Mouse (Mus musculus) lung, adult 18-20 months (tissue): Measurements from ENCODE around the gene Fpgs.

Experiments
- DNase-seq, 2 experiments: peaks; one replicate each; pipeline ENCODE4 v3.0.0; 2022; ENCODE audit warnings: mixed read lengths in 2 of 2

The Fpgs gene

GRCm38 (mm10) chr2:32704021-32704421 is at the start of gene Fpgs:
Fpgs (minus strand) TSS chr2:32704145.
- no peak for DNase-seq

GRCm38 (mm10) chr2:32752181-32752580 is 48.2 kb upstream of the Fpgs start:
- DNase-seq, result no peak

GRCm38 (mm10) chr2:32751665-32752033 is 47.7 kb upstream of the Fpgs start:
- DNase-seq, result no peak

DNA sequence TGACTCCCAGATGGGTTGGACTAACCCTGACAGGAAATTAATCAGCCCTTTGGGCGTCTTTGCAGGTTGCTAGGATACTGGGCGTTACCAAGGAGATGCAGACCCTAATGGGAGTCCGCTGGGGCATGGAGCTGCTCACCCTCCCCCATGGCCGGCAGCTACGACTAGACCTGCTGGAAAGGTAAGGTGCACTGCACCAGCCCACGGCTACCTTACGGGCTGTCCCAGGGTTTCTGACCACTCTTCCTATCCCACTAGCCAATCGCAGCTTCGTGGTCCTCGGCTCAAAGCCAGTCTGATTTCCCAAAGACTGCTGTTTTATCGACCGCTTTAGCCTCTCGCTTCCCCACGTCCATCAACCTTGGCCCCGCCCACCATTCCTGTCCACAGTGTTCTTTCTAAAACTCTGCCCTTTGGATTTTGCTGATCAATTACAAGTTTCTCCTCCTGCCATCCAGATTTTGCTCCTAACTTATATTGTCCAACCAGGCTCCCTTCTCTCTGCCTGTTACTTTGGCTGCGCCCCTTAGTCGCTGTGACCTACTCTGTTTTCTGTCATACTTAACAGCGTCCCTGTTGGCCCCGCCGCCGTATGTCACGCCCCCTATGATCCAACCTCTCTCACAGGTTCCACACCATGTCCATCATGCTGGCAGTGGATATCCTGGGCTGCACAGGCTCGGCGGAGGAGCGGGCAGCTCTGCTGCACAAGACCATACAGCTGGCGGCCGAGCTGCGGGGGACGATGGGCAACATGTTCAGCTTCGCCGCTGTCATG is 47.1 kb upstream of the Fpgs start:
- peak; percentile 83 to 87 for DNase-seq

- no peak for DNase-seq
Observed at GRCm38 (mm10) chr2:32750199-32750598, 46.3 kb upstream of the Fpgs start.

DNA sequence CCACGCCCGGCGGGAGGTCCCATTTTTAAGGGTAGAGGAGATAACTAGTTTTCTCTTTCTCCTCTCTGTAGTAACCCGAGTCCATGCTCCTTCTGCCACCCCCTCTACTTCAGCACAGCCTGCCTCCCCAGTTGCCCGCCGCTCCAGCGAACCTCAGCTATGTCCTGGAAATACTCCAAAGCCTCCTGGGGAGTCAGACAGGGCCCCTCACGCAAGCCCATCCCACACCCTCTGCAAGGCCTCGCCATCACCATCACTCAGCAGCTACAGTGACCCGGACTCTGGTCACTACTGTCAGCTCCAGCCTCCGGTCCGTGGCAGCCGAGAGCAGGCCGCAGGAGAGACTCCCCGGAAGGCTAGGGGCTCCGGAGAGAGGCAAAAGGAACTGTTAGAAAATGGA is 45.1 kb upstream of the Fpgs start:
- DNase-seq, result no peak

DNA sequence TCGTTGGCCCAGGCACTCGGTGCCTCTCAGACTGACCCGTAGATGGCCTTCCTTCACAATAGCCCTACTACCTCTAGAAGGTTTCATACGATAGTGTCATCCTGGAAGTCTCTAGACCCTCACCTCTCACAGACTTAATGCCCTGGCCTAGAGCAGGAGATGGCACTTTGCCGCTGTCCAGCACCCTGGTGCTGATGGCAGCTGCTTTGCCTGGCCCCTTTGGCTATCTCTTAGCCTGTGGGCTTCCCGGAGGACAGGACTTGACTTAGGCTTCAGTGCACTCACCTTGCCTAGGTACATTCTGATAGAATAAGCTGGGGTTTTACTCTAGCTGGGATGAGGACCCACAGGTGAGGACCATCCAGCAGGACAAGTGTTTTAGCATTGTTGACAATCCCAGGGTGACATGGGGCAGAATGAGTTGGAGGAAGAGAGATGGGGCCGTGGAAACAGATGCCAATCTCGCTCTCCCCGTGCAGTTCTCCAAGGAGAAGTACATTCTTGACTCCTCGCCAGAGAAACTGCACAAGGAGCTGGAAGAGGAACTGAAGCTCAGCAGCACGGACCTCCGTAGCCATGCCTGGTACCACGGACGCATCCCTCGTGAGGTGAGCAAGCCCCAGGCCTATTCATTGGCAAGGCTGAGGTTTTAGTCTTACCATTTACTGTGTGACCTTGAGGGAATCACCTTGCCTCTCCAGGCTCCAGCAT is 40.5 kb upstream of the Fpgs start:
- DNase-seq, result no peak

DNA sequence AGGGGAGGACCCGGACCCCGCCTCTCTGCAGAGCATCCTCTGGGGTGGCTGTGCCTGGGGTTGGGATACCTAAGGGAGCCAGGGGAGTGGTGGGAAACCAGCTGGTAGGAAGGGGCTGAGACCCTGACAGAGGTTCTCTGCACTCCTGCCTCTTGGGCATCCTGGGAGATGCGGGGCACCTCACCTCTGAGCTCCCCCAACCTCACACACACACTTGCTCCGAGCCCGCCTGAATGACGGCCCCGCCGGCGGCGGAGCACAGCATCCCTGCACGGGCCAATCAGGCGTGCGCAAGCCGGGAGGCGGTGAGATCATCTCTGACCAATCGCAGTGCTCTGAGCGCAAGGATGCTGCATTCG is 38.2 kb upstream of the Fpgs start:
- DNase-seq, result no peak

DNA sequence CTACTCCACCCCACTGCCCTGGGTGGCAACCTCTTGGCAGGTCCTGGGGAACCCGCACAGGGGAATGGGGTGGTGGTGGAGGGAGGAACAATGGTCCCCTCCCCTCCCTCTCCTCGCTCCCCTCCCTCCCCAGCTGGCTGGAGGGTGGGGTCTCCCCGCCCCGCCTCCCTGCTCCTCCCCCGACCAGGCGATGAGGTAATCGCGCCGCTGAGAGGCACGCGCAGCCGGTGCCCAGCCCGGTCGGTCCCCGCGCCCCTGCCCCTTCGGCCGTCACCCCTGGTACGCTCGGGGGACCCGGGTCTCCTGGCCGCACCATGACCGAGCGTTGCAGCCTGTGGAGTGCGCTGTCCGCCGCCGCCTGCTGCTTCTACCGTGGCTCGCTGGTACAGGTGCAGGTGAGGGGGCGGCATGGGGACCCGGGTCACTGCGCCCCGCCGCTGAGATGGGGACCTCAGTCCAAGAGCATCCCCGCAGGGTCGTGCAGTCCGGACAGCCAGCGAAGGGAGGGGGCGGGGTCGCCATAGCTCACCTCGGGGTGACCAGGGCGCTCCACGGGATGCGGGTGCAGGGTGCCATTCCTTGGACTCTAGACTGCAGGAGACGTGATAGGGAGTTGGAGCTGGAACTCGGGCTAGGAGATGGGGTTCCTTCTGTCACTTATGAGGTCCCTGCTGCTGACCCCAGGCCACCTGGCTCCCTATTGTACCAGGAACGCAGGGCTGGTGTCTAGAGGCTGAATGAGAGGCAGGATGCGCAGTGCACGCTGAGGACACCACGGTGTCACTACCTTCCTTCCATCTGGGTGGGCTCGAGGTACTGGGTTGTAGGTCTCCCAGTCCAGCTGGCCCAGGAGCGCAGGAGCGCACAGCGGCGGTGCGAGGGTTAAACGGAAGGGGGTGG is 37.6 kb upstream of the Fpgs start:
- peak; percentile 54 to 72 for DNase-seq

DNA sequence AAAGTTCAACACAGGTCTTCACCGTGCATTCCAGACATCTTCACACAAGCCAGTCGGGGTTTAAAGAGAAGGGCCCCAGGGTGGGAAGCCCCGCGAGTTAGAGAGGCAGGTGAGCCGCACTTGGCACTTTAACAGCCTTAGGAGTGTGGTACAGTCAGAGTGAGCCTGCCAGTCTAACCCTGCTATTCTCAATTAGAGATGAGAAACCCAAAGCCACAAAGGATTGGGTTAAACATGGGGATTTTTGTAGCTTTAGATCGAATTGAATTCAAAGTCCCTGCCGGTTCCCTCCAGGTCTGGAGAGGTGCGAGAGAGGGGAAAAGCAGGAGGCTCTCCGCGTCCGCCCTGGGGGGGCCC is 36.9 kb upstream of the Fpgs start, which contains the start of gene 6330409D20Rik:
6330409D20Rik (minus strand) TSS at position 101 of the 357 bp plus-strand sequence.
- DNase-seq, result no peak

- no peak for DNase-seq
Observed at GRCm38 (mm10) chr2:32739311-32739710, 35.4 kb upstream of the Fpgs start.

- no peak for DNase-seq
Observed at GRCm38 (mm10) chr2:32737008-32737407, 33.1 kb upstream of the Fpgs start.

GRCm38 (mm10) chr2:32736306-32736829 is 32.4 kb upstream of the Fpgs start:
- DNase-seq, result no peak

GRCm38 (mm10) chr2:32734933-32735332 is 31.0 kb upstream of the Fpgs start:
- peak; percentile 82 to 90 for DNase-seq

GRCm38 (mm10) chr2:32734480-32734879 is 30.5 kb upstream of the Fpgs start:
- peak in 1 of 2 experiments; percentile 55 for DNase-seq

DNA sequence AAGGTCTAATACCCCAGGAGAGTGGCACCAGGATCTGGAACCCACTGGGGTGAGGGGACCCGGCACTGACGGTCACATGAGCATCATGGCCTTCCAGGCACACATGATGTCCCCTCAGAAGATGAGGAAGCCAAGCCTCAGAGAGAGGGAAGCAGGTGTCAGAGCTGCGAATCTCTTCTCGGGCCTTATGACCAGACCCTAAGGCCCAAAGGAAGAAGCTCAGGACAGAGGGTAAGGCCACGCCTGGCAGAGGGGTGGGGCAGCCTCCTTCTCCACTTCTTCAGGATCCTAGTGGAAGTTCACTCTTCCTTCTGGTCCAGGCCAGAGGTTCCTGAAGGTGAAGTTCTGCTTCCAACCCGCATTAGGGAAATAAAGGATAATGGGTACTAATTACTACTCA is 28.8 kb upstream of the Fpgs start:
- no peak for DNase-seq

GRCm38 (mm10) chr2:32731911-32732310 is 28.0 kb upstream of the Fpgs start:
- no peak for DNase-seq

- no peak for DNase-seq
Observed at GRCm38 (mm10) chr2:32730854-32731253, 26.9 kb upstream of the Fpgs start.

DNA sequence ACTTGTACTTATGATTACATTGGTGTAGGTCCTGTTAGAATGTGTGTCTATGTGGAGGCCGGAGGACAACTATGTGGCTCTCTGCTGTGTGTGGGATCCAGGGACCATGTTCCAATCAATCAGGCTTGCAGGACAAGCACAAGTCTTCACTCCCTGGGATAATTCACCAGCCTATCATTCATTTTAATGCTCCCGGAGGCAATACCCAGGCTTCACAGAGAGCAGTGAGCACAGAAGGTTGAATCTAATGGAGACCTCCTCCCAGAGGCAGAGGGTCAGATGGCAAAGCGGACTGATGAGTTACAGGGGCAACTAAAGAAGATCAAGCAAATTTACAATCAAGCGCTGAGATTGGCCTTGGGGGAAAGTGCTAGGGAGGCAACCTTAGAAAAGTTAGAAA is 25.6 kb upstream of the Fpgs start:
- DNase-seq, result no peak

GRCm38 (mm10) chr2:32728463-32728862 is 24.5 kb upstream of the Fpgs start:
- DNase-seq, result peak; percentile 62 to 74

DNA sequence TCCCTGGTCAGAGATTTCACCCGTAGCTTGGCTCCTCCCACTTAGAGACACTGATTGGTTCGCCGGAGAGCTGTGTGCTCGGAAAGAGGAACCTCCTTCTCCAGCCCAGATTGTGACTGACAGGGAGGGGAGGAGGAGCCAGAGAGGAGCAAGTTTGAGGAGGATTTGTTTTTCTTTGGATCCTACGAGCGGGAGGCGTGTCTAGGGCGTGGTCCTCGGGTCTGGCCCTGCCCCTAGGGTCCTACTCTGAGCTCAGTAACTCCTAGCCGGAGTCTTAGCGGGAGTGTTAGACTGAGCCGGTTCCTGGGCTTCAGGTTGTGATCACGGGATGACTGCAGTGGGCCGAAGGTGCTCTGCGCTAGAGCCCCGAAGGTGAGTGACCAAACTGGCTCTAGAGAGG is 23.5 kb upstream of the Fpgs start:
- DNase-seq, result peak; percentile 97 to 98

GRCm38 (mm10) chr2:32724832-32725790 is 21.2 kb upstream of the Fpgs start:
- DNase-seq, result no peak
